Mouse (Mus musculus): Measurements from ENCODE around the gene Cpa4. TPM values are rescaled to one million over a fixed set of nuclear protein-coding genes. Genes with fewer than 3 reads are reported as not detected.

Cpa4 gene
- polyA plus RNA-seq, 1 experiment: 0.11 TPM

- DNase-seq: no peak
- no peaks in the 10 kb centered on the region for H3K27me3 ChIP-seq (ENCODE audit: control insufficient read depth, insufficient read depth, low read length)
- H3K27ac ChIP-seq (ENCODE audit: control insufficient read depth, insufficient read depth, low read length): no peak overlapping the region
- peaks cover 3% of the 10 kb centered on the region for H3K4me1 ChIP-seq (replicated peaks; ENCODE audit: control insufficient read depth, insufficient read depth, low read length)
- WGBS: 98% methylated on average over 7 of the region's 7 CpGs
- no peaks in the 10 kb centered on the region for H3K36me3 ChIP-seq (ENCODE audit: control insufficient read depth, insufficient read depth, low read length)
- TF ChIP-seq POLR2A (IDR thresholded peaks at IDR 0.05; ENCODE audit: control insufficient read depth, extremely low read depth, insufficient read depth, low read length, poor library complexity) (no peak), CTCF (IDR thresholded peaks at IDR 0.05; ENCODE audit: borderline replicate concordance, control insufficient read depth, extremely low read depth, insufficient read depth, low read length, poor library complexity) (no peak)
- H3K4me3 ChIP-seq (ENCODE audit: control insufficient read depth, insufficient read depth, low read length): no peak overlapping the region
Observed at GRCm38 (mm10) chr6:30586886-30587442, 18.8 kb downstream of the Cpa4 start.

GRCm38 (mm10) chr6:30589819-30590218 lies 21.6 kb downstream of the Cpa4 start:
- Histone ChIP-seq H3K27ac (ENCODE audit: control insufficient read depth, insufficient read depth, low read length) (no peak overlapping the region), H3K27me3 (ENCODE audit: control insufficient read depth, insufficient read depth, low read length) (no peaks in the 10 kb centered on the region), H3K36me3 (ENCODE audit: control insufficient read depth, insufficient read depth, low read length) (no peaks in the 10 kb centered on the region), H3K4me1 (replicated peaks; ENCODE audit: control insufficient read depth, insufficient read depth, low read length) (peaks cover 3% of the 10 kb centered on the region), H3K4me3 (ENCODE audit: control insufficient read depth, insufficient read depth, low read length) (no peak overlapping the region)
- WGBS: 92% methylated on average over 2 of the region's 2 CpGs
- no peak for DNase-seq
- TF ChIP-seq CTCF (IDR thresholded peaks at IDR 0.05; ENCODE audit: borderline replicate concordance, control insufficient read depth, extremely low read depth, insufficient read depth, low read length, poor library complexity): no peak
- TF ChIP-seq POLR2A (IDR thresholded peaks at IDR 0.05; ENCODE audit: control insufficient read depth, extremely low read depth, insufficient read depth, low read length, poor library complexity): no peak

DNA sequence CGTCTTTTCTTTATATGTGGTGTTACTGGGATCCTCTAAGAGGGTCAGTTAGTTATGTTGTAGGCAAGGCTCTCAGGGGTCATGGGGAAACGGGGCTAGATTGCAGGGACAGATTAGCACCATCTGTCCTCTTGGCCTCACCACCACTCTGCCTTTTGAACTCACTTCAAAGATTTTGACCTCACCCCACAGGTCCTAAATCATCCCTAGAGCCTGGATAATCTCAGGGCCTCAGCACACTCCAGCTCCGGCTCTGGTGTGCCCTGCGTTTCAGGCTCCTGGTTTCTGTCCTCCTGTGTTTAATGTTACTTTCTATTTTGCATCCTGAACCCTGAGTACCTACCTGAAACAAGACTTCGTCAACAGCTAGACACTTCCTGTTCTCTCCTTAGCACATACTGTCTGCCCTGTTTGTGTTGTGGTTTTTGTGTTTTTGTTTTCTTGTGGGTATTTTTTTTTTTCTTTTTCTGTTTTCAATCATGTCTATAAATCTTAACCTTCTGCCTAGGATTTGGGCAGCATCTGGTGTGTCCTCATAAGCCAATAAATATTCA lies 23.8 kb downstream of the Cpa4 start:
- 44% methylated on average over 5 of the region's 5 CpGs for WGBS
- Histone ChIP-seq H3K4me3 (ENCODE audit: control insufficient read depth, insufficient read depth, low read length) (no peak overlapping the region), H3K4me1 (replicated peaks; ENCODE audit: control insufficient read depth, insufficient read depth, low read length) (peaks cover 3% of the 10 kb centered on the region), H3K36me3 (ENCODE audit: control insufficient read depth, insufficient read depth, low read length) (no peaks in the 10 kb centered on the region), H3K27ac (ENCODE audit: control insufficient read depth, insufficient read depth, low read length) (no peak overlapping the region), H3K27me3 (ENCODE audit: control insufficient read depth, insufficient read depth, low read length) (no peaks in the 10 kb centered on the region)
- TF ChIP-seq CTCF (IDR thresholded peaks at IDR 0.05; ENCODE audit: borderline replicate concordance, control insufficient read depth, extremely low read depth, insufficient read depth, low read length, poor library complexity) (no peak), POLR2A (IDR thresholded peaks at IDR 0.05; ENCODE audit: control insufficient read depth, extremely low read depth, insufficient read depth, low read length, poor library complexity) (no peak)
- no peak for DNase-seq

- 76% methylated on average over 10 of the region's 10 CpGs for WGBS
- H3K36me3 ChIP-seq (ENCODE audit: control insufficient read depth, insufficient read depth, low read length): no peaks in the 10 kb centered on the region
- H3K4me1 ChIP-seq (replicated peaks; ENCODE audit: control insufficient read depth, insufficient read depth, low read length): peaks cover 3% of the 10 kb centered on the region
- H3K4me3 ChIP-seq (ENCODE audit: control insufficient read depth, insufficient read depth, low read length): no peak overlapping the region
- H3K27ac ChIP-seq (ENCODE audit: control insufficient read depth, insufficient read depth, low read length): no peak overlapping the region
- no peaks in the 10 kb centered on the region for H3K27me3 ChIP-seq (ENCODE audit: control insufficient read depth, insufficient read depth, low read length)
- DNase-seq: no peak
- no peak for TF ChIP-seq CTCF (IDR thresholded peaks at IDR 0.05; ENCODE audit: borderline replicate concordance, control insufficient read depth, extremely low read depth, insufficient read depth, low read length, poor library complexity)
- TF ChIP-seq POLR2A (IDR thresholded peaks at IDR 0.05; ENCODE audit: control insufficient read depth, extremely low read depth, insufficient read depth, low read length, poor library complexity): no peak
Observed at GRCm38 (mm10) chr6:30592417-30592974, 24.3 kb downstream of the Cpa4 start.

- Histone ChIP-seq H3K27me3 (ENCODE audit: control insufficient read depth, insufficient read depth, low read length) (no peaks in the 10 kb centered on the region), H3K4me3 (ENCODE audit: control insufficient read depth, insufficient read depth, low read length) (no peak overlapping the region), H3K36me3 (ENCODE audit: control insufficient read depth, insufficient read depth, low read length) (no peaks in the 10 kb centered on the region), H3K4me1 (replicated peaks; ENCODE audit: control insufficient read depth, insufficient read depth, low read length) (peaks cover 3% of the 10 kb centered on the region), H3K27ac (ENCODE audit: control insufficient read depth, insufficient read depth, low read length) (no peak overlapping the region)
- DNase-seq: no peak
- TF ChIP-seq POLR2A (IDR thresholded peaks at IDR 0.05; ENCODE audit: control insufficient read depth, extremely low read depth, insufficient read depth, low read length, poor library complexity) (no peak), CTCF (IDR thresholded peaks at IDR 0.05; ENCODE audit: borderline replicate concordance, control insufficient read depth, extremely low read depth, insufficient read depth, low read length, poor library complexity) (no peak)
- 95% methylated on average over 7 of the region's 7 CpGs for WGBS
Observed at GRCm38 (mm10) chr6:30594364-30594763, 26.2 kb downstream of the Cpa4 start.

GRCm38 (mm10) chr6:30596230-30596898 lies 28.2 kb downstream of the Cpa4 start:
- Histone ChIP-seq H3K4me3 (ENCODE audit: control insufficient read depth, insufficient read depth, low read length) (no peak overlapping the region), H3K27me3 (ENCODE audit: control insufficient read depth, insufficient read depth, low read length) (no peaks in the 10 kb centered on the region), H3K36me3 (ENCODE audit: control insufficient read depth, insufficient read depth, low read length) (no peaks in the 10 kb centered on the region), H3K27ac (ENCODE audit: control insufficient read depth, insufficient read depth, low read length) (no peak overlapping the region), H3K4me1 (replicated peaks; ENCODE audit: control insufficient read depth, insufficient read depth, low read length) (peaks cover 3% of the 10 kb centered on the region)
- no peak for TF ChIP-seq CTCF (IDR thresholded peaks at IDR 0.05; ENCODE audit: borderline replicate concordance, control insufficient read depth, extremely low read depth, insufficient read depth, low read length, poor library complexity)
- TF ChIP-seq POLR2A (IDR thresholded peaks at IDR 0.05; ENCODE audit: control insufficient read depth, extremely low read depth, insufficient read depth, low read length, poor library complexity): no peak
- 95% methylated on average over 8 of the region's 8 CpGs for WGBS
- no peak for DNase-seq

Data from thymus, adult 2 months (tissue).